Mouse (Mus musculus) bone marrow, adult 2 months (tissue): ENCODE results near the gene Ppia. TPM values are rescaled to one million over a fixed set of nuclear protein-coding genes. Genes with fewer than 3 reads are reported as not detected.
"Not testable (repeated sequence)": the region's sequence is repeated elsewhere in the genome, so short reads cannot be mapped to it uniquely, and the experiment has no call there.

ENCODE experiments used
- H3K27ac ChIP-seq: fragments of 200-500 bp; 2 replicates; pipeline ENCODE4 v1.5.1; 2012; ENCODE audit warnings: low read depth, mild to moderate bottlenecking, control low read depth, inconsistent platforms, low read length; ENCODE audit not compliant: control insufficient read depth, poor library complexity, insufficient read depth
- H3K4me1 ChIP-seq: fragments of 200-500 bp; 2 replicates; pipeline ENCODE4 v1.6.1; 2011; ENCODE audit warnings: low read length; ENCODE audit not compliant: control insufficient read depth, insufficient read depth
- H3K4me3 ChIP-seq: fragments of 200-500 bp; replicated peaks from 2 replicates; pipeline ENCODE3; 2011; ENCODE audit warnings: mild to moderate bottlenecking, low read depth, low read length, control low read depth; ENCODE audit not compliant: control insufficient read depth
- CTCF ChIP-seq: fragments of 200-500 bp; IDR thresholded peaks from 2 replicates; pipeline ENCODE4 v1.5.1; 2011; ENCODE audit warnings: low read length, control low read depth; ENCODE audit not compliant: control insufficient read depth, insufficient read depth
- POLR2A ChIP-seq: fragments of 200-500 bp; IDR thresholded peaks from 2 replicates; pipeline ENCODE4 v1.6.1; 2011; ENCODE audit warnings: low read depth, mild to moderate bottlenecking, control low read depth, low read length, borderline replicate concordance; ENCODE audit not compliant: control insufficient read depth
- WGBS: fragments of 180-500 bp; shearing (Covaris S2); methylation state at CpG from one replicate; pipeline ENCODE4 v1.1.7; 2018; 5-methylcytosine and 5-hydroxymethylcytosine counted together
- polyA plus RNA-seq: library from polyadenylated mRNA; stranded (reverse); fragments of >200 nt; gene quantifications from 2 replicates; pipeline ENCODE4 v1.2.4, GENCODE M21; 2011; ENCODE audit warnings: low replicate concordance; ENCODE audit not compliant: missing spikeins, insufficient read depth, insufficient read length

The Ppia gene
- polyA plus RNA-seq: 659 and 720 TPM in 2 replicates

DNA sequence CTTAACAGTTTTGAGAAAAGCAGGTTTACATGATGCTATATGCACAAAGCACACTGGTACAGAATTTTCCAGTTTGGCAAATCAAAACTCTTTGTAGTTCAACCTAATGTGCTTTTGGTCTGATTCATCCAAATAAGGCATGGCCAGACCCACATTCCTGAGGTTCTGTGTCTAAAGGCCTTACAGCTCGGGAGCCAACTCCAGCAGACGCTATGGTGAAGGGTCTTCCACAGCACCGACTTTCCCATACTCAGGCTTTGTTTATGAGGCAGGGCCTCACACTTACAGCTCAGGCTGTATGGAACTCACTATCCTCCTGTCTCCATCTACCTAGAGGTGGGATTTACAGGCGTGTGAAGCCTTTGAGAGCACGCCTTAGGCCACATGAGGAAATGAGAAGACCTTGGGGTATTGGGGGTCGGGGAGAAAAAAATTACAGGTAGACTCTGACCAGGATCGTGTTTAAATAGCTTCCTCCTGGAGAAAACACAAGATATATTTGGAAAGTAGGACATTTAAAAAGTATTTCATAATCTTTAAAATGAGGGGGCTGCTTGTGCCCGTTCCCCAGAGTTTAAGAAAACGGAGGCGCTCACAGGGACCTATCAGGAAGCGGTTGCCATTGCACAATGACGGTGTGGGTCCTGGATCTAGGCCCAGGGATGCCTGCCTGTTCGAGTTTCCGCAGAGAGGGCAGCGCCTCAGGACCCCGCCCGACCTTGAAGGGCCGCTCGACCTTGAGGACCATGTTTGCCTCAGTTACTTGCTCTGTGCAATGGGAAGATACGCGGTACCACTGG, at the start of gene Ppia:
Gene Ppia (plus strand): TSS at position 693 of the 800 bp plus-strand sequence.
- peak within 1 kb of the TSS; percentile 93 for H3K27ac ChIP-seq
- peaks cover 1% of the 10 kb centered on the region for H3K4me1 ChIP-seq
- TF ChIP-seq POLR2A: no peak
- WGBS: 8% methylated on average over 21 of the region's 21 CpGs
- peak within 1 kb of the TSS; percentile 94 for H3K4me3 ChIP-seq

DNA sequence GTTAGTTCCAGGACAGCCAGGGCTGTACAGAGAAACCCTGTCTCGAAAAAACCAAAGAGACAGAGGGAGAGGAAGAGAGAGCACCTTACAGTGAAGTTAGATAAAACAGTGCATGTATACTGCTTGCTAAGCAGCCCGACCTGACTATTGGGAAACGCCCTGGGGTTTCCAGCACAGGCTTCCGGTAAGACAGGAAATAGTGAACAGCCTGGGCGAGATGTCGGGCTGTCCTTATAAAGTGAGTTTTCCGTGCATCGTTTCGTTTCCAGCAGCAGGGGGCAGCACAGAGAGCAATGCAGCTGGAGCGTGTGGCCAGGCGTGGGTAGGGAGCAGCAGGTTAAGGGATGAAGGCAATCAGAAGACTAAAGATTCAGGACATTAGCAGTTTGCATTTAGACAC, 49.4 kb upstream of the Ppia start:
- no peak overlapping the region for H3K4me3 ChIP-seq
- 2% methylated on average over 11 of the region's 11 CpGs for WGBS
- no peak overlapping the region; the same call in 1 of the 2 replicates for H3K27ac ChIP-seq

DNA sequence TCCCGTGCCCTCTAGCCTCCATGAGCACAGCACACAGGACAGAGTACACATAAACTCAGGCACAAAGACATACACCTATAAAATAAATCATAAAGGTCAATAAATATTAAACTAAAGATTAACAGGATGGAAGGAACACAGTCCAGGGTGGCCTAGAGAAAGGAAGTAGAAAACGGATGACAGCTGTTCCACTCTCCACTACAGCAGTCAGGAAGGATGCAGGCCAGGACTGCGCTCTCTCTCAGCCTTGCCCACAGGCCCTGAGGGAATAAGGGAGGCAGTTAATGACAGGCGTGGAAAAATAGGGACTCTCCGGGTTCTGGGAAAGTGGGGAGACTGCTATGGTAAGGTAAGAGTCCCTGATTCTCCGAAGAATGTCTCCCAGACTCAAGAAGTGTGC, 48.8 kb upstream of the Ppia start:
- no peaks in the 10 kb centered on the region; the same call in 1 of the 2 replicates for H3K4me1 ChIP-seq
- H3K4me3 ChIP-seq: no peak overlapping the region
- H3K27ac ChIP-seq: no peak overlapping the region
- no peak for TF ChIP-seq CTCF
- TF ChIP-seq POLR2A: no peak
- 65% methylated on average over 6 of the region's 6 CpGs for WGBS

More for the DNA sequence above, 49.4 kb upstream of the Ppia start:
- no peaks in the 10 kb centered on the region; the same call in 1 of the 2 replicates for H3K4me1 ChIP-seq
- TF ChIP-seq CTCF (peak; percentile 93), POLR2A (0 out of 2 replicates have a peak, but pooled peaks have one; percentile 23)

DNA sequence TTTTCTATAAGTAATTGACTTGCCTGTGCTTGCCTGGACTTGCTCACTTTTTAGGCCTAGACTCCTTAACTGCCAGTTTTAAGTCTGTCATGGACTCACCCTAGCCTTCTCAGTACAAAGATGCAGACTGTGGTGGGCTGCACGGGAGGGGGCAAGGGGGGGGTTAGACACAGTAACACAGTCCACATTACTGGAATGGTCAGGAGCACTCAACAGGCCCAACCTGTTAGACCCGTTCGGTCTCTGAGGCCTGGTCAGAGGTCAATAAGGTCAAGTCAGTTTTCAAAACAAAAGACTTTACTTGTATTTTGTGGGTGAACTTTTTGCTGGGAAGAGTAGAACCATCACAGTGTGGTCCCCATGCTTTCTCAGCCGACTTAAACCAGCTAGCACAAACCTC, 48.1 kb upstream of the Ppia start:
- WGBS: 84% methylated on average over 4 of the region's 4 CpGs
- H3K4me1 ChIP-seq: no peaks in the 10 kb centered on the region; the same call in 1 of the 2 replicates
- H3K27ac ChIP-seq: no peak overlapping the region
- no peak overlapping the region for H3K4me3 ChIP-seq
- TF ChIP-seq CTCF: no peak
- no peak for TF ChIP-seq POLR2A

DNA sequence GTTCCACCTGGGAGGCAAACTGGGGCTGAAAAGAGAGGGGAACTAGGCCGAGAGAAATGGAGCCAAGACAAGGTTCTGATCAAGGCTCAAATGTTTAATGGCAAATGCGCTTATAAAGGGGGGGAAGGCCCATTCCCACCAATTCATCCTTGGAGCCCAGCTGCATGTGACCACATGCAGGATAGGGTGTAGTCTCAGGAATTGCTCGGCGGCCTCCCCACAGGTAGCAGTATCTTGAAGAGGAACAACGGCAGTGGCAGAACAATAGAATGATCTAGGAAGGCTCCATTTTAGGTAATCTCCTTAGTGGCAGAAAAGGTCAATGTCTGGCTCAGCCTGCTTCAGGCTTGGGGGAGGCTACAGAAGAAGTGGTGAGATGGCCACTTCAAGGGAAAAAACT, 47.3 kb upstream of the Ppia start:
- H3K27ac ChIP-seq, H3K4me1 ChIP-seq, H3K4me3 ChIP-seq: not testable (repeated sequence)
- 79% methylated on average over 5 of the region's 5 CpGs for WGBS

DNA sequence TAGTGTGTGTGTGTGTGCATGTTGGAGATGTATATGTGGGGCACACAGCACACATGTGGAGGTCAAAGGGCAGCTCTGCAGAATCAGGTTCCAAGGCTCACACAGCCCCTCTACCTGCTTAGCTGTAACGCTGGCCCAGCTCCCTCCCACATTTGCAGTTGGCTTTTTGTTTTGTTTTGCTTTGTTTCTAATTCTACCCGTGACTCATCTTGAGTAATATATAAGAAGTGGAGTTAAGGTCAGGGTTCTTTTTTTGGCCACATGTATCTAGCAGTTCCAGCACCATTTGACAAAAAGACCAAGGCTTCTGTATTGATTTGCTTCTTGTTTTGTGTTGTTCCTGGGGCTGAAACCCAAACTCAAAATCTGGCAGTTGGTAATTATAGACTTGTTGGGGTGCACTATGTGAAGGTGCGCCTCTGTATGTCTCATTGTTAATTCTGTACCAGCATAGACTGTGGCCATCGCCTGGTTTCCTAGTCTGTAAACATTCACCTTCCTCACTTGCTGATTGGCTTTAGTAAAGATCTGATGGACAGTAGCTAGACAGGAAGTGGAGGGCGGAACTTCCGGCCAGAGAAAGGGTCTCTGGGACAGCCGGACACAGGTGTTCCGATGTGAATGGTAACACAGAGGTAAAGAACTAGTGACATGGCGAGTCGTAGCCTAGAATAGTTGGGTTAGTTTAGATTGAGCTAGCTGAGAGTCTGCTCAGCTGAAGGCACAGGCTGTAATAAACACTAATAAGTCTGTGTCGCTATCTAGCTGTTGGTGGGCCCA, 43.7 kb upstream of the Ppia start:
- H3K4me1 ChIP-seq: no peaks in the 10 kb centered on the region
- no peak overlapping the region for H3K27ac ChIP-seq
- H3K4me3 ChIP-seq: no peak overlapping the region
- 82% methylated on average over 11 of the region's 11 CpGs for WGBS
- no peak for TF ChIP-seq CTCF
- TF ChIP-seq POLR2A: no peak

DNA sequence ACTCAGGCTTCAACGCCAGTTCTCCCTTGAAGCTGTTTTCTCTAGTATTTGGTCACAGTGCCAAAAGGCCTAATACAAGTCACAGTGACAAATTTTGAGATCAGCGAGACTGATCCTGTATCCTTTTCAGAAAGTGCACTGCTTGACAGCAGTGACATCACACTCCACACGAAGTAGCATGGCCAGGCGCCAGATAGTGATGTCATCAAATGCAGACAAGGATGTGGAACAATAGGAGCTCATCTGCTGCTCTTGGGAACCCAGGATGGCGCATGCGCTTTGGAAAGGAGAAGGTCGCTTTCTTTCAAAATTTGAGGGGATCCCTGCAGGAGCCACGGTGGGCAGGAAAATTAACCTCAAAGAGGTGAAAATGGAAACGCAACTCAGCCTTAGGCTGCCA, 42.5 kb upstream of the Ppia start:
- no peak overlapping the region for H3K4me3 ChIP-seq
- WGBS: 86% methylated on average over 9 of the region's 9 CpGs
- TF ChIP-seq CTCF: no peak
- TF ChIP-seq POLR2A: no peak
- H3K4me1 ChIP-seq: no peaks in the 10 kb centered on the region
- H3K27ac ChIP-seq: no peak overlapping the region

DNA sequence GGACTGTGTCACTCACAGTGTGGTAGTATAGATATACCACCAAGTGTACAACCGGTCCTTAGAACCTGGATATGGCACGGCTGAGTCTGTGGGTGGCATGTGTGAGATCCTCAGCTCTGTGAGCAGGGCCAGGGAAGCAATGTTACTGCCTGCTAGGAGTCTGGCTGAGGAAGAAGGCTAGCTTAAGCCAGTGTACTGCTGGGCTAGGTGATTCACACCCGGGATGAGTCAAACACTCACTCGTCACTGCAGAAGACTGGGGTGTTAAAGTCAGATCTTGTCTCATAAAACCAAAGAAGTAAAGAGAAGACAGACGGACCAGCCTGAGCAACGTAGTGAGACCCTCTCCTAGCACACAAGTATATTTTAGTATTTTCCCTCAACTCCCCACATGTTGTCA, 34.3 kb upstream of the Ppia start:
- no peak overlapping the region for H3K4me3 ChIP-seq
- H3K4me1 ChIP-seq: no peaks in the 10 kb centered on the region
- TF ChIP-seq POLR2A (no peak), CTCF (no peak)
- no peak overlapping the region for H3K27ac ChIP-seq
- WGBS: 82% methylated on average over 6 of the region's 6 CpGs
